Mouse (Mus musculus) kidney, adult 2 months (tissue): ENCODE measurements at regions not wholly inside any gene's neighbourhood (a gene's known extent, or its start where the extent isn't known, plus 50 kb on each side); places are given as distances from the start of the nearest gene placed in this dataset.

ENCODE experiments used
- DNase-seq: peaks from one replicate; pipeline ENCODE4 v3.0.0; 2021
- H3K27ac ChIP-seq: fragments of 200-500 bp; 2 replicates; pipeline ENCODE4 v1.5.1; 2012; ENCODE audit warnings: low read depth, low read length, control low read depth, inconsistent platforms; ENCODE audit not compliant: insufficient read depth
- H3K27me3 ChIP-seq: fragments of 200-500 bp; replicated peaks from 2 replicates; pipeline ENCODE4 v1.6.1; 2012; ENCODE audit warnings: mild to moderate bottlenecking, moderate library complexity, low read length, inconsistent platforms; ENCODE audit not compliant: control insufficient read depth, insufficient read depth
- H3K36me3 ChIP-seq: fragments of 200-500 bp; 2 replicates; pipeline ENCODE4 v1.6.1; 2012; ENCODE audit warnings: mild to moderate bottlenecking, moderate library complexity, low read length, inconsistent platforms; ENCODE audit not compliant: control insufficient read depth, insufficient read depth
- H3K4me1 ChIP-seq: fragments of 200-500 bp; 2 replicates; pipeline ENCODE4 v1.6.1; 2011; ENCODE audit warnings: low read length; ENCODE audit not compliant: control insufficient read depth, insufficient read depth
- H3K4me3 ChIP-seq: fragments of 200-500 bp; 2 replicates; pipeline ENCODE4 v1.5.1; 2011; ENCODE audit warnings: mild to moderate bottlenecking, low read depth, low read length, control low read depth; ENCODE audit not compliant: insufficient read depth
- CTCF ChIP-seq: fragments of 200-500 bp; conservative IDR thresholded peaks from 2 replicates; pipeline ENCODE4 v1.5.1; 2011; ENCODE audit warnings: low read depth, mild to moderate bottlenecking, control low read depth, low read length, moderate library complexity, mixed read lengths; ENCODE audit not compliant: insufficient read depth, insufficient read length
- POLR2A ChIP-seq: fragments of 200-500 bp; IDR thresholded peaks from one replicate; pipeline ENCODE4 v1.6.1; 2011; ENCODE audit warnings: low read depth, low read length, control low read depth
- WGBS: fragments of 180-500 bp; shearing (Covaris S2); methylation state at CpG from one replicate; pipeline ENCODE4 v1.1.7; 2018; 5-methylcytosine and 5-hydroxymethylcytosine counted together

DNA sequence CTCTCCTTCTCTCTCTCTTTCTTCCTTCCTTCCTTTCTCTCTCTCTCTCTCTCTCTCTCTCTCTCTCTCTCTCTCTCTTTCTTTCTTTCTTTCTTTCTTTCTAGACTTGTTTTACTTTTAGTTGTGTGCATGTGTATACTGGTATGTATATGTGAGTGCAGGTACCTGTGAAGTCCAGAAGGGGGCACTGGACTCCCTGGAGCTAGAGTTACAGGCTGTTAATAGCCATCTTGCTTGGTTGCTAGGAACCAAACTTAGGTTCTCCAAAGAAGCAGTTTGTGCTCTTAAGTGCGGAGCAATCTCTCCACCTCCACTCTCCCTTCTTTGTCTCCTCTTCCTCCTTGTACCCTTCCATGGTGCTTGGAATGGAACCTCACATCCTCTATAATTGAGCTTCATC is 77.2 kb downstream of the Gm10604 start:
- WGBS, result 100% methylated on average over 1 of the region's 1 CpGs

GRCm38 (mm10) chr4:11903401-11903800 is 77.7 kb downstream of the Gm10604 start:
- DNase-seq, result no peak
- TF ChIP-seq CTCF (no peak), POLR2A (no peak)
- Histone ChIP-seq H3K4me3 (no peak overlapping the region), H3K27ac (no peak overlapping the region), H3K27me3 (no peaks in the 10 kb centered on the region), H3K36me3 (no peaks in the 10 kb centered on the region), H3K4me1 (no peaks in the 10 kb centered on the region)
- 94% methylated on average over 5 of the region's 5 CpGs for WGBS

More for the DNA sequence above, 77.2 kb downstream of the Gm10604 start:
- Histone ChIP-seq H3K4me1 (no peaks in the 10 kb centered on the region), H3K27me3 (no peaks in the 10 kb centered on the region), H3K27ac (no peak overlapping the region), H3K4me3 (no peak overlapping the region), H3K36me3 (no peaks in the 10 kb centered on the region)
- TF ChIP-seq CTCF (no peak), POLR2A (no peak)
- no peak for DNase-seq

DNA sequence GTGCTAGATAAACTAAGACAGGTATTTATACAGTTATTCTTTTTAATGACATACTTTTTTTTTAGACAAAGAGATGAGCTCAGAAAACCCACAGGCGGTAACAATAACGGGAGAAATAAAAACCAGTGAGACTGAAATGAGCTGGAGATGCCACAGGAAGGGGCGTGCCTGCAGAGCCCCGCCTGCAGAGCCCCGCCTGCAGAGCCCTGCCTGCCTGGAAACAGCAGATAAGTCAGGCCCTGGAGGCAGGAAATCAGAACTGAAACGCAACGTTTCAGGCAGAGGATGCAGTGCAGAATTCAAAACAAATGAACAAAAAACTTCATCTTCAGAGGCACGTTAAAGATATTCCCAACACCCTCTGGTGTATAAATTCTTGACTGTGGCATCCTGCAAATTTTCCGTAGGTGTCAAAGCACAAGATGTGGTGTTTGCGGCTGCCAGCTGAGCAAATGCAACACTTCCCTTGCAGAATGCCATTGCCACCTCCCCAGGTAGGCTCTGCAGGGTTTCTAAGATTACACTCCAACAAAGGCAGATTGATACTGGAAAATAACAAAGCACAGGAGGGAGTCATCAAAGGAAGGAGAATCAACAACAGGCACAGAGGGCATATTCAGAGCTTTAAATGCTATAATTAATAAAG is 81.0 kb downstream of the Gm10604 start:
- Histone ChIP-seq H3K36me3 (no peaks in the 10 kb centered on the region), H3K27me3 (no peaks in the 10 kb centered on the region), H3K4me1 (no peaks in the 10 kb centered on the region; the same call in 1 of the 2 replicates), H3K4me3 (no peak overlapping the region), H3K27ac (no peak overlapping the region)
- no peak for TF ChIP-seq CTCF
- TF ChIP-seq POLR2A, result no peak
- peak; percentile 33 for DNase-seq
- 17% methylated on average over 10 of the region's 10 CpGs for WGBS

GRCm38 (mm10) chr4:11897231-11897630 is 83.8 kb downstream of the Gm10604 start:
- Histone ChIP-seq H3K4me1 (no peaks in the 10 kb centered on the region; the same call in 1 of the 2 replicates), H3K4me3 (no peak overlapping the region), H3K27ac (no peak overlapping the region), H3K27me3 (no peaks in the 10 kb centered on the region), H3K36me3 (no peaks in the 10 kb centered on the region)
- TF ChIP-seq CTCF (no peak), POLR2A (no peak)
- no peak for DNase-seq

GRCm38 (mm10) chr4:11895857-11896825 is 84.9 kb downstream of the Gm10604 start:
- peak; percentile 60 for DNase-seq
- Histone ChIP-seq H3K4me3 (no peak overlapping the region), H3K27ac (no peak overlapping the region; the same call in 1 of the 2 replicates), H3K36me3 (no peaks in the 10 kb centered on the region), H3K4me1 (no peaks in the 10 kb centered on the region; the same call in 1 of the 2 replicates), H3K27me3 (no peaks in the 10 kb centered on the region)
- TF ChIP-seq POLR2A, result no peak
- TF ChIP-seq CTCF, result no peak
- 64% methylated on average over 6 of the region's 6 CpGs for WGBS

DNA sequence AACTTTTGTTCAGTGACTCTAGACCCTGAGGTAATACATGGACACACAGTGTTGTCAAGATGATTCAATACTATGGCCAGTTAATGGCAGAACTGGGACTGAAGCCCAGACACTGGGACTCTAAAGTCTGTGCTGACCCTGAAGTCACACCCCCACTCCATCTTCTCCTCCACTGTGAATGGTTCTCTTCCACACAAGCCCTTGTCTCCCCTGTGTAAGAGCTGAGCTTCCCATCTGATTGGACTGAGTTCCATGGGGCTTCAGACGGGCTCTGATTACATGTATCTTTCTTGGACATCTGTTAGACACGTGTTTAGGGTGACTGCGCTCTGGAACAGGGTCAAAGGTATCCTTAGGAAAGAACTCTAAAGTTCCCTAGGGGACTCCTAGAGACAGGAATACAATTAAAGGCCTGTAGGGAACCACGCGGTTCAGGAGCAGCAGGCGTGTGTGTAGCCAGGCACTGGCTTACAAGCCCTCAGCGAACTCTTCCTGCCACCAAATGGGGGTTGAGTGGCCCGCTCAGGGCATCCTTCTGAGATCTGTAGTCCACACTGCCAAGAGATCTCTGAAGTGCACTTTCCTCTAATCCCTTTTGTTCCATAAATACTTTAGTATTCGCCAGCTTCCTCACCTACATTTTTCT is 87.4 kb downstream of the Gm10604 start:
- TF ChIP-seq POLR2A, result no peak
- no peak for TF ChIP-seq CTCF
- DNase-seq, result no peak
- WGBS, result 72% methylated on average over 9 of the region's 9 CpGs
- Histone ChIP-seq H3K36me3 (no peaks in the 10 kb centered on the region), H3K4me3 (no peak overlapping the region), H3K27ac (no peak overlapping the region), H3K27me3 (no peaks in the 10 kb centered on the region), H3K4me1 (no peaks in the 10 kb centered on the region; the same call in 1 of the 2 replicates)
